Mouse (Mus musculus) c-Kit-negative CD71-positive TER-119-positive erythroid progenitor cells, embryonic 14.5 days (primary cell): ENCODE data around the gene Chst8.

Source experiments
- DNase-seq: peaks from one replicate; pipeline ENCODE4 v3.0.0-alpha.2; 2013; ENCODE audit warnings: low read depth, low spot score

The Chst8 gene

GRCm38 (mm10) chr7:34630211-34631085, 182.1 kb downstream of the Chst8 start:
- no peak for DNase-seq

GRCm38 (mm10) chr7:34629702-34630210, 182.8 kb downstream of the Chst8 start:
- DNase-seq, result no peak
